Mouse (Mus musculus): ENCODE results near the gene Bmpr1b.

DNA sequence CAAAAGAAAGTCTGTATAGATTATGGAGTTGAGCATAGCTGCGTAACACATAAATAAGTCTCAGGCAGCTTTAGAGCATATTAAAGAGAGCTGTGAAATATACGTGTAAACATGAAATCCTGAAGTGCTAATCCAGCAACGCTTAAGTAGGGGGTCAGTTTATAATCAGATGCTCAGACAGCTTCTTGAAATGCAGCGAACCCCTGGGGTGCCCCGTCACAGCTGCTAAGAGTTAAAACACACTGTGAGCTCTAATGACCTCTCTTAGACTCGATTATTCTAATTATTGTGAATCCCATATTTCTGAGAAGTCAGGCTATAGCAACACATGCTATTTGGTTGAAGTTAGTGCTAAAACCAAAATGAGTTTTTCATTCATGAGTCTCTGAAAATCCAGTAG lies 45.0 kb downstream of the Bmpr1b start:
- no peak for TF ChIP-seq CHD2 (IDR thresholded peaks at IDR 0.05; ENCODE audit: low read depth, low read length)
- TF ChIP-seq HCFC1 (IDR thresholded peaks at IDR 0.05; ENCODE audit: borderline replicate concordance, insufficient read depth, low read length) = no peak
